Mouse (Mus musculus) MEL (cell line): Measurements from ENCODE around the gene Rfx5. TPM values are rescaled to one million over a fixed set of nuclear protein-coding genes. Genes with fewer than 3 reads are reported as not detected.

Experiments
- DNase-seq: peaks from one replicate; pipeline ENCODE4 v3.0.0; 2011; ENCODE audit warnings: low read depth, low spot score
- H3K27ac ChIP-seq: 2 replicates; pipeline ENCODE4 v1.5.1; 2012; ENCODE audit warnings: low read depth, mild to moderate bottlenecking, control low read depth, low read length, moderate library complexity; ENCODE audit not compliant: control insufficient read depth
- H3K27me3 ChIP-seq, 2 experiments: fragments of 150-350 bp in 1 of 2; sonication (generic) in 1 of 2; 2 replicates each; pipeline ENCODE4 v1.6.1; 2012; ENCODE audit warnings: low read length in 2 of 2, mild to moderate bottlenecking in 2 of 2, improper control_type of control experiment in 1 of 2, moderate library complexity in 1 of 2; ENCODE audit not compliant: insufficient read depth in 2 of 2, control insufficient read depth in 1 of 2
- H3K36me3 ChIP-seq, 2 experiments: 2 replicates each; pipeline ENCODE4 v1.6.1; 2012 to 2014; ENCODE audit warnings: low read length in 2 of 2, improper control_type of control experiment in 1 of 2, inconsistent platforms in 1 of 2, mild to moderate bottlenecking in 1 of 2; ENCODE audit not compliant: insufficient read depth in 2 of 2, control insufficient read depth in 1 of 2
- H3K4me1 ChIP-seq, 2 experiments: fragments of 150-350 bp in 1 of 2; sonication (generic) in 1 of 2; 2 replicates each; pipeline ENCODE4 v1.6.1; 2012; ENCODE audit warnings: low read length in 2 of 2, improper control_type of control experiment in 1 of 2, mild to moderate bottlenecking in 1 of 2; ENCODE audit not compliant: insufficient read depth in 2 of 2, control insufficient read depth in 1 of 2
- H3K4me3 ChIP-seq, 2 experiments: fragments of 150-350 bp in 1 of 2; sonication (generic) in 1 of 2; 2 replicates each; pipeline ENCODE4 v1.5.1; 2012; ENCODE audit warnings: low read depth in 2 of 2, low read length in 2 of 2, mild to moderate bottlenecking in 2 of 2, moderate library complexity in 2 of 2, control low read depth in 1 of 2, improper control_type of control experiment in 1 of 2; ENCODE audit not compliant: control insufficient read depth in 1 of 2, insufficient read depth in 1 of 2
- H3K79me2 ChIP-seq: 2 replicates; pipeline ENCODE4 v1.6.1; 2012; ENCODE audit warnings: mild to moderate bottlenecking, low read length, moderate library complexity; ENCODE audit not compliant: control insufficient read depth, poor library complexity, insufficient read depth
- H3K9ac ChIP-seq: 2 replicates; pipeline ENCODE4 v1.6.1; 2012; ENCODE audit warnings: low read depth, mild to moderate bottlenecking, control low read depth, low read length, moderate library complexity; ENCODE audit not compliant: control insufficient read depth, poor library complexity, severe bottlenecking
- H3K9me3 ChIP-seq: fragments of 150-350 bp; sonication (generic); replicated peaks from 2 replicates; pipeline ENCODE4 v1.6.1; 2012; ENCODE audit warnings: mild to moderate bottlenecking, low read length, improper control_type of control experiment, moderate library complexity; ENCODE audit not compliant: insufficient read depth
- CTCF ChIP-seq, 3 experiments: IDR thresholded peaks in 2 of 3; conservative IDR thresholded peaks in 1 of 3; 2 replicates each; pipeline ENCODE4 v1.5.1; 2011 to 2012; ENCODE audit warnings: low read length in 3 of 3, low read depth in 2 of 3, mild to moderate bottlenecking in 2 of 3, improper control_type of control experiment in 1 of 3, inconsistent platforms in 1 of 3, mixed read lengths in 1 of 3, moderate library complexity in 1 of 3; ENCODE audit not compliant: control insufficient read depth in 1 of 3, insufficient read depth in 1 of 3, poor library complexity in 1 of 3, severe bottlenecking in 1 of 3
- GABPA ChIP-seq: IDR thresholded peaks from 2 replicates; pipeline ENCODE4 v1.6.1; 2012; ENCODE audit warnings: low read depth, mild to moderate bottlenecking, inconsistent platforms, low read length, improper control_type of control experiment, moderate library complexity
- MAFK ChIP-seq: IDR thresholded peaks from 2 replicates; pipeline ENCODE4 v1.6.1; 2011; ENCODE audit warnings: low read depth, mild to moderate bottlenecking, low read length, improper control_type of control experiment, borderline replicate concordance
- MXI1 ChIP-seq: IDR thresholded peaks from 2 replicates; pipeline ENCODE4 v1.6.1; 2011; ENCODE audit warnings: mild to moderate bottlenecking, low read depth, low read length, improper control_type of control experiment
- NRF1 ChIP-seq: IDR thresholded peaks from 2 replicates; pipeline ENCODE4 v1.6.1; 2014; ENCODE audit warnings: low read depth, mild to moderate bottlenecking, inconsistent platforms, low read length, improper control_type of control experiment, moderate library complexity; ENCODE audit not compliant: poor library complexity, insufficient read depth, severe bottlenecking
- POLR2AphosphoS2 ChIP-seq: IDR thresholded peaks from 2 replicates; pipeline ENCODE4 v1.6.1; 2011; ENCODE audit warnings: low read length, improper control_type of control experiment
- RCOR1 ChIP-seq: IDR thresholded peaks from 2 replicates; pipeline ENCODE4 v1.6.1; 2012; ENCODE audit warnings: low read depth, mild to moderate bottlenecking, inconsistent platforms, low read length, improper control_type of control experiment
- SMC3 ChIP-seq: IDR thresholded peaks from 2 replicates; pipeline ENCODE4 v1.6.1; 2011; ENCODE audit warnings: low read depth, low read length, improper control_type of control experiment
- TCF12 ChIP-seq: IDR thresholded peaks from 2 replicates; pipeline ENCODE4 v1.6.1; 2014; ENCODE audit warnings: low read depth, mild to moderate bottlenecking, inconsistent platforms, low read length, improper control_type of control experiment, moderate library complexity
- USF2 ChIP-seq, 2 experiments: IDR thresholded peaks; 2 replicates each; pipeline ENCODE4 v1.6.1; 2011 to 2012; ENCODE audit warnings: improper control_type of control experiment in 2 of 2, low read length in 2 of 2, borderline replicate concordance in 1 of 2, inconsistent platforms in 1 of 2, low read depth in 1 of 2, mild to moderate bottlenecking in 1 of 2; ENCODE audit not compliant: insufficient read depth in 1 of 2
- ZMIZ1 ChIP-seq: IDR thresholded peaks from 2 replicates; pipeline ENCODE4 v1.6.1; 2012; ENCODE audit warnings: low read depth, mild to moderate bottlenecking, inconsistent platforms, low read length, improper control_type of control experiment, moderate library complexity
- polyA plus RNA-seq, 2 experiments: library from polyadenylated mRNA; stranded (reverse) in 1 of 2; unstranded in 1 of 2; fragments of >175 nt in 1 of 2; fragments of >200 nt in 1 of 2; gene quantifications; 2 replicates each; pipeline versions ENCODE4 v1.2.1 to v1.2.4; 2012; ENCODE audit warnings: low replicate concordance in 2 of 2, low read depth in 1 of 2; ENCODE audit not compliant: insufficient read length in 2 of 2, insufficient read depth in 1 of 2, missing spikeins in 1 of 2
- total RNA-seq: library from RNA; depleted of rRNA; stranded (reverse); fragments of 300-350 nt; gene quantifications from 2 replicates; pipeline ENCODE4 v1.2.3, GENCODE M21; 2012

The Rfx5 gene
- total and polyA plus RNA-seq, 3 experiments, result 10.0 to 19.4 TPM; not detected in 1

- no peak for TF ChIP-seq NRF1
- peak in 1 of 3 experiments; percentile 8; a peak in 2 of 6 replicates for TF ChIP-seq CTCF (IDR thresholded peaks at IDR 0.05 in 2 of 3, conservative IDR thresholded peaks at IDR 0.05 in 1 of 3; ENCODE audit: control insufficient read depth in 1 of 3, insufficient read depth in 1 of 3, low read depth in 2 of 3, low read length in 3 of 3, poor library complexity in 1 of 3, severe bottlenecking in 1 of 3)
- peak; percentile 74 for TF ChIP-seq ZMIZ1
Observed at GRCm38 (mm10) chr3:94974528-94975422, 20.9 kb downstream of the Rfx5 start, which contains the start of gene Pi4kb (continued).

- Histone ChIP-seq H3K9ac (no peak overlapping the region), H3K4me3 (no peak overlapping the region), H3K27me3 (no peaks in the 10 kb centered on the region), H3K36me3 (peaks cover 4 to 30% of the 10 kb centered on the region in 2 experiments), H3K27ac (no peak overlapping the region), H3K9me3 (no peaks in the 10 kb centered on the region), H3K4me1 (peaks cover 20 to 25% of the 10 kb centered on the region in 2 experiments), H3K79me2 (no peaks in the 10 kb centered on the region)
- no peak for DNase-seq
- TF ChIP-seq GABPA, result no peak
- TF ChIP-seq POLR2AphosphoS2, result 0 out of 2 replicates have a peak, but pooled peaks have one; percentile 26
- TF ChIP-seq TCF12, result no peak
- no peak for TF ChIP-seq USF2 (IDR thresholded peaks at IDR 0.05; ENCODE audit: borderline replicate concordance in 1 of 2, insufficient read depth in 1 of 2, low read depth in 1 of 2, low read length in 2 of 2)
- TF ChIP-seq RCOR1, result no peak
Observed at GRCm38 (mm10) chr3:94984312-94984711, 30.4 kb downstream of the Rfx5 start.

- no peak overlapping the region for H3K27ac ChIP-seq
- H3K27me3 ChIP-seq, result no peaks in the 10 kb centered on the region
- H3K9me3 ChIP-seq, result no peaks in the 10 kb centered on the region
- H3K4me3 ChIP-seq, result no peak overlapping the region
- peaks cover 20 to 25% of the 10 kb centered on the region in 2 experiments for H3K4me1 ChIP-seq
- TF ChIP-seq MXI1 (no peak), SMC3 (no peak), MAFK (no peak), USF2 (IDR thresholded peaks at IDR 0.05; ENCODE audit: borderline replicate concordance in 1 of 2, insufficient read depth in 1 of 2, low read depth in 1 of 2, low read length in 2 of 2) (no peak)
- peaks cover 4 to 30% of the 10 kb centered on the region in 2 experiments for H3K36me3 ChIP-seq
- H3K9ac ChIP-seq, result no peak overlapping the region
- DNase-seq, result no peak
- no peaks in the 10 kb centered on the region for H3K79me2 ChIP-seq
Observed at GRCm38 (mm10) chr3:94985513-94985912, 31.6 kb downstream of the Rfx5 start.
